Comparison of ENCODE assay signal across 15 mouse cellular contexts in genomic region chr4:144969030-144969429, GRCm38 (mm10).
DNase-seq lines count a peak whose midpoint lies in the region; ATAC-seq and TF ChIP-seq lines count a peak whose summit lies in the region.
"Had no signal": no experiment of that assay in that cellular context is flagged by ENCODE, and none has a peak within 500 bp of the region (broad histone marks: within the 10 kb centered on the region; RNA-seq: fewer than 3 reads in every experiment).

No protein-coding gene starts in this region.

- intact Hi-C loops in heart, postnatal 36 days (cut with DNase I): no loop called here

- H3K27ac ChIP-seq in heart, postnatal 0 days (ENCODE audit: low read depth): 0 out of 2 replicates have a peak overlapping the region, but pooled peaks have one; percentile 6
- H3K27ac ChIP-seq in lung, postnatal 0 days (ENCODE audit: low read length): no peak overlapping the region
- no peak overlapping the region for H3K27ac ChIP-seq in midbrain, embryonic 11.5 days (ENCODE audit: low read depth, low read length)
- H3K27ac ChIP-seq: limb, embryonic 15.5 days; lung, embryonic 15.5 days; neural tube, embryonic 12.5 days had no signal

- no peak for TF ChIP-seq EP300 in heart, postnatal 0 days (IDR thresholded peaks at IDR 0.05; ENCODE audit: low read depth)
- peak; percentile 59 for TF ChIP-seq EP300 in lung, postnatal 0 days (IDR thresholded peaks at IDR 0.05)

- no peak for TF ChIP-seq POLR2A in lung, adult 2 months (IDR thresholded peaks at IDR 0.05; ENCODE audit: borderline replicate concordance, extremely low read depth, low read depth, low read length)

- 0 out of 2 replicates have a peak, but pooled peaks cover 1% of the 10 kb centered on the region for H3K36me3 ChIP-seq in heart, postnatal 0 days (replicated peaks; ENCODE audit: control insufficient read depth, insufficient read depth, low read length)
- H3K36me3 ChIP-seq in lung, postnatal 0 days (ENCODE audit: insufficient read depth, low read length): peaks cover 4% of the 10 kb centered on the region; the same call in 1 of the 2 replicates
- H3K36me3 ChIP-seq in midbrain, embryonic 11.5 days (ENCODE audit: control insufficient read depth, insufficient read depth, low read length): no peaks in the 10 kb centered on the region
- H3K36me3 ChIP-seq: limb, embryonic 15.5 days; lung, embryonic 15.5 days had no signal

- H3K9me3 ChIP-seq in heart, postnatal 0 days (replicated peaks; ENCODE audit: control insufficient read depth, low read length): no peaks in the 10 kb centered on the region
- H3K9me3 ChIP-seq in lung, postnatal 0 days (ENCODE audit: low read length): no peaks in the 10 kb centered on the region
- H3K9me3 ChIP-seq in midbrain, embryonic 11.5 days (ENCODE audit: control insufficient read depth, low read length): no peaks in the 10 kb centered on the region
- H3K9me3 ChIP-seq: limb, embryonic 15.5 days; lung, embryonic 15.5 days; neural tube, embryonic 12.5 days had no signal

- H3K27me3 ChIP-seq in heart, postnatal 0 days (ENCODE audit: control insufficient read depth, insufficient read depth, low read length): no peaks in the 10 kb centered on the region
- no peaks in the 10 kb centered on the region for H3K27me3 ChIP-seq in lung, postnatal 0 days (replicated peaks; ENCODE audit: insufficient read depth, low read length)
- no peaks in the 10 kb centered on the region for H3K27me3 ChIP-seq in midbrain, embryonic 11.5 days (ENCODE audit: control insufficient read depth, insufficient read depth, low read length)
- H3K27me3 ChIP-seq: limb, embryonic 15.5 days; lung, embryonic 15.5 days; neural tube, embryonic 12.5 days had no signal

- ATAC-seq in heart, postnatal 0 days (ENCODE audit: insufficient read depth, low read depth): no peak; the same call in 1 of the 2 replicates
- peak; percentile 65 for ATAC-seq in lung, postnatal 0 days
- ATAC-seq in midbrain, embryonic 11.5 days (ENCODE audit: low FRiP score): no peak

- WGBS in heart, postnatal 0 days: 30% methylated on average over 6 of the region's 6 CpGs
- WGBS in lung, postnatal 0 days: 19% methylated on average over 6 of the region's 6 CpGs
- 27% methylated on average over 6 of the region's 6 CpGs for WGBS in lung, adult 2 months
- WGBS in midbrain, embryonic 11.5 days: 85% methylated on average over 6 of the region's 6 CpGs

- no peak overlapping the region for H3K4me2 ChIP-seq in heart, postnatal 0 days (ENCODE audit: low read depth, low read length)
- no peak overlapping the region for H3K4me2 ChIP-seq in lung, postnatal 0 days (replicated peaks; ENCODE audit: low read depth, low read length)
- no peak overlapping the region for H3K4me2 ChIP-seq in midbrain, embryonic 11.5 days
- H3K4me2 ChIP-seq: limb, embryonic 15.5 days; lung, embryonic 15.5 days; neural tube, embryonic 12.5 days had no signal

- no peak for TF ChIP-seq CTCF in heart, postnatal 0 days (IDR thresholded peaks at IDR 0.05; ENCODE audit: low read depth)
- no peak for TF ChIP-seq CTCF in lung, postnatal 0 days (IDR thresholded peaks at IDR 0.05)
- no peak for TF ChIP-seq CTCF in lung, adult 2 months (IDR thresholded peaks at IDR 0.05; ENCODE audit: insufficient read depth, low read length)

- no peak for DNase-seq in heart, postnatal 0 days (ENCODE audit: low spot score)
- DNase-seq in heart, postnatal 36 days: no peak
- DNase-seq in lung, postnatal 0 days (ENCODE audit: low spot score): peak; percentile 52
- no peak for DNase-seq in lung, adult 2 months
- peak; percentile 47 for DNase-seq in kidney, postnatal 10 days
- DNase-seq in midbrain, embryonic 11.5 days (ENCODE audit: low spot score, missing footprints): no peak
- DNase-seq in spleen, postnatal 10 days (ENCODE audit: low spot score in 2 of 2): no peak
- no peak for DNase-seq in adrenal gland, adult 2 months
- DNase-seq: B cell, adult 2 months; cerebellum, adult 9-11 months; gastrocnemius, postnatal 25 days had no signal

- H3K4me1 ChIP-seq in heart, postnatal 0 days (ENCODE audit: control insufficient read depth, insufficient read depth): peaks cover 5% of the 10 kb centered on the region; the same call in 1 of the 2 replicates
- peaks cover 5% of the 10 kb centered on the region; the same call in 1 of the 2 replicates for H3K4me1 ChIP-seq in lung, postnatal 0 days (ENCODE audit: insufficient read depth, low read depth, low read length)
- H3K4me1 ChIP-seq in lung, adult 2 months (ENCODE audit: control insufficient read depth, insufficient read depth, low read length): peaks cover 10% of the 10 kb centered on the region
- no peaks in the 10 kb centered on the region for H3K4me1 ChIP-seq in midbrain, embryonic 11.5 days (ENCODE audit: control insufficient read depth, insufficient read depth, low read length)
- H3K4me1 ChIP-seq: neural tube, embryonic 12.5 days had no signal

- H3K9ac ChIP-seq in heart, postnatal 0 days (replicated peaks; ENCODE audit: low read depth, low read length): no peak overlapping the region
- H3K9ac ChIP-seq in lung, postnatal 0 days (replicated peaks; ENCODE audit: low read depth): no peak overlapping the region
- H3K9ac ChIP-seq in midbrain, embryonic 11.5 days (ENCODE audit: low read length): no peak overlapping the region
- H3K9ac ChIP-seq: limb, embryonic 15.5 days; lung, embryonic 15.5 days; neural tube, embryonic 12.5 days had no signal

- no peak overlapping the region for H3K4me3 ChIP-seq in heart, postnatal 0 days (ENCODE audit: low read depth, low read length)
- no peak overlapping the region for H3K4me3 ChIP-seq in lung, postnatal 0 days (ENCODE audit: low read depth, low read length)
- H3K4me3 ChIP-seq in lung, adult 2 months (replicated peaks; ENCODE audit: extremely low read depth, low read depth, low read length): no peak overlapping the region
- no peak overlapping the region for H3K4me3 ChIP-seq in midbrain, embryonic 11.5 days (ENCODE audit: low read depth, low read length)
- H3K4me3 ChIP-seq: erythroblast, embryonic 14.5 days; limb, embryonic 15.5 days; lung, embryonic 15.5 days; neural tube, embryonic 12.5 days had no signal

Comparison
In these comparisons a context has a peak if more than half of its experiments do, and no peak if none do; other contexts are left out.
1. DNase-seq: peak in lung, postnatal 0 days (single experiment) and kidney, postnatal 10 days (single experiment); none in heart, postnatal 0 days (single experiment), heart, postnatal 36 days (0 of 2), lung, adult 2 months (single experiment), midbrain, embryonic 11.5 days (single experiment), spleen, postnatal 10 days (0 of 2) and adrenal gland, adult 2 months (single experiment).